Mouse (Mus musculus) olfactory bulb, adult 2 months (tissue): ENCODE results near the gene Rgs3. TPM values are rescaled to one million over a fixed set of nuclear protein-coding genes. Genes with fewer than 3 reads are reported as not detected.
A peak's percentile ranks its signal among the peaks of the same experiment; 100 is the strongest.
"Not testable (repeated sequence)": the region's sequence is repeated elsewhere in the genome, so short reads cannot be mapped to it uniquely, and the experiment has no call there.

Experiments
- H3K27ac ChIP-seq: fragments of 200-500 bp; 2 replicates; pipeline ENCODE4 v1.5.1; 2012; ENCODE audit warnings: low read depth, low read length; ENCODE audit not compliant: insufficient read depth
- H3K4me1 ChIP-seq: fragments of 200-500 bp; 2 replicates; pipeline ENCODE4 v1.6.1; 2012; ENCODE audit warnings: low read length; ENCODE audit not compliant: control insufficient read depth, insufficient read depth
- H3K4me3 ChIP-seq: fragments of 200-500 bp; 2 replicates; pipeline ENCODE4 v1.5.1; 2012; ENCODE audit warnings: mild to moderate bottlenecking, low read depth, low read length, moderate library complexity; ENCODE audit not compliant: insufficient read depth
- CTCF ChIP-seq: fragments of 200-500 bp; IDR thresholded peaks from 2 replicates; pipeline ENCODE4 v1.5.1; 2012; ENCODE audit warnings: low read depth, mild to moderate bottlenecking, low read length, moderate library complexity; ENCODE audit not compliant: insufficient read depth
- POLR2A ChIP-seq: fragments of 200-500 bp; IDR thresholded peaks from 2 replicates; pipeline ENCODE4 v1.6.1; 2012; ENCODE audit warnings: mild to moderate bottlenecking, low read depth, low read length, moderate library complexity; ENCODE audit not compliant: insufficient read depth
- WGBS: fragments of 180-500 bp; shearing (Covaris S2); methylation state at CpG from one replicate; pipeline ENCODE4 v1.1.7; 2018; 5-methylcytosine and 5-hydroxymethylcytosine counted together
- polyA plus RNA-seq: library from polyadenylated mRNA; stranded (reverse); fragments of >200 nt; gene quantifications from 2 replicates; pipeline ENCODE4 v1.2.4, GENCODE M21; 2012; ENCODE audit warnings: low replicate concordance; ENCODE audit not compliant: missing spikeins, insufficient read depth, insufficient read length

Rgs3 gene
- polyA plus RNA-seq, 1 experiment = not detected

DNA sequence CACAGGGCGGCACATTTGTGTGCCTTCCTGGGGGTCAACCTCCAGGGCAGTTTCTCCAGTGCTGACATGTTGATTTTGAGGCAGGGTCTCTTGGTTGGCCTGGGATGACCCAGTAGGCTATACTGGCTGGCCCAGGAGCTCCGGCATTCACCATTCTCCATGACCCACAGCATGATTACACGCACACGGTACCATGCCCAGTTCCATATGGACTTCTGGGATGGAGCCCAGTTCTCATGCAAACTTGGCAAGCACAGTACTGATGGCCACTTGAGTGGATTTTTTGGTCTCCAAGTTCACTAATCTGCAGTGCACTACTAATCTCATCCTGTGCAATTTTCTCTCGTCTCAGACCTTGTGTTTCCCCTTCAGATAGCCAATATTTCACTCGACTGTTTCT lies 8.0 kb downstream of the Rgs3 start:
- Histone ChIP-seq H3K4me1 (peaks cover 13% of the 10 kb centered on the region), H3K27ac (no peak overlapping the region), H3K4me3 (no peak overlapping the region)
- TF ChIP-seq POLR2A (no peak), CTCF (no peak)
- 92% methylated on average over 6 of the region's 6 CpGs for WGBS

DNA sequence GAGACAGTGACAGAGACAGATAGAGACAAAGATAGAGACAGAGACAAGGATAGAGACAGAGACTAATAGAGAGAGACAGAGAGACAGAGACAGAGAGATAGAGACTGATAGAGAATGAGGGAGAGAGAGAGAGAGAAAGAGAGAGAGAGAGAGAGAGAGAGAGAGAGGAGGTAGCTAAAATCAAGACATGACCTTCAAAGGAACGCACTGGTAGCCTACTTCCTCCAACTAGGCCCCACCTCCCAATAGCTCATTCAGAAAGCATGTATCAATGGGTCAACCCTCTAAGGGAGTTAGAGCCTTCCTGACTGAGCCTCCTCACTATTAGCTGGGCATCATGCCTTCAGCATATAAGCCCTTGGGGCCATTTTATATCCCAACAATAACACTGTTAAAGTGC lies 8.7 kb downstream of the Rgs3 start:
- Histone ChIP-seq H3K4me3 (no peak overlapping the region), H3K27ac (no peak overlapping the region), H3K4me1 (peaks cover 13% of the 10 kb centered on the region)
- 95% methylated on average over 1 of the region's 1 CpGs for WGBS
- TF ChIP-seq POLR2A = no peak
- no peak for TF ChIP-seq CTCF

DNA sequence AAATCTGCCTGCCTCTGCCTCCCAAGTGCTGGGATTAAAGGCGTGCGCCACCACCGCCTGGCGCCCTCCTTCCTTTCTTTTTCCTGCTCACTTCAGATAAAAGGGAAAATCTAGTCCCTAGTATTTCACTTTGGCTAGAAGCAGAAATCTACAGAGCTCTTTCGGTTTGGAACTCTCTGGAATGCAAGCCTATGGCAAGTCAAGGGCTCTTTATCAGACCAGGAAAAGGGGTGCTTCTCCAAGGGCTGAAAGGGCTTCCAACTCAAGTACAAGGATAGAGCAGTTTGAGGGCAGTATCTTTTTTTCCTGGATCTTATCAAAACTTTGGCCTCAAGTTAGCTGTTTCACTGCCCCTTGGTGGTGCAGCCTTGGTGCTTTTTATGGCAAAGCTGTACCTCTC lies 10.0 kb downstream of the Rgs3 start:
- no peak overlapping the region for H3K4me3 ChIP-seq
- WGBS = over 99% methylated on average over 5 of the region's 5 CpGs
- no peak overlapping the region for H3K27ac ChIP-seq
- TF ChIP-seq POLR2A (no peak), CTCF (no peak)
- H3K4me1 ChIP-seq = peaks cover 11% of the 10 kb centered on the region

DNA sequence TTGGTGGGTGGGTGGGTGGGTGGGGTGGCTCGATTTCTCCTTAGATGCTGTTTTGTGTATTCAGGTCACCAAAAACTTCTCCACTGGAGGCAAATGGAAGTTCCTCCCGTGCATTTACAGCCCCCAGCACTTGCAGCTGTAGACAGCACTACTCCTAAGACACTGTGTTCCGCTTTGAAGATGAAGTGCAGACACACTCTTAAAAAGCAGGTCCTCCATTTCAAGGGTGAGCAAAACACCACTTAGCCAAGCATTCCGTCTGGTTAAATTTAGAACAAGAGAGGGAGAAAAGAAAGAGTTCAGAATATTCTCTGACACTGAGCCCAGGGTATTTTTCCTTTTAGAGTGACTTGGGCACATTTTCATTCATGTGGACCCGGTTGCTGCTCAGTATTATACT lies 10.4 kb downstream of the Rgs3 start:
- Histone ChIP-seq H3K4me3 (no peak overlapping the region), H3K4me1 (peaks cover 8% of the 10 kb centered on the region), H3K27ac (no peak overlapping the region)
- no peak for TF ChIP-seq POLR2A
- WGBS = 42% methylated on average over 5 of the region's 5 CpGs

DNA sequence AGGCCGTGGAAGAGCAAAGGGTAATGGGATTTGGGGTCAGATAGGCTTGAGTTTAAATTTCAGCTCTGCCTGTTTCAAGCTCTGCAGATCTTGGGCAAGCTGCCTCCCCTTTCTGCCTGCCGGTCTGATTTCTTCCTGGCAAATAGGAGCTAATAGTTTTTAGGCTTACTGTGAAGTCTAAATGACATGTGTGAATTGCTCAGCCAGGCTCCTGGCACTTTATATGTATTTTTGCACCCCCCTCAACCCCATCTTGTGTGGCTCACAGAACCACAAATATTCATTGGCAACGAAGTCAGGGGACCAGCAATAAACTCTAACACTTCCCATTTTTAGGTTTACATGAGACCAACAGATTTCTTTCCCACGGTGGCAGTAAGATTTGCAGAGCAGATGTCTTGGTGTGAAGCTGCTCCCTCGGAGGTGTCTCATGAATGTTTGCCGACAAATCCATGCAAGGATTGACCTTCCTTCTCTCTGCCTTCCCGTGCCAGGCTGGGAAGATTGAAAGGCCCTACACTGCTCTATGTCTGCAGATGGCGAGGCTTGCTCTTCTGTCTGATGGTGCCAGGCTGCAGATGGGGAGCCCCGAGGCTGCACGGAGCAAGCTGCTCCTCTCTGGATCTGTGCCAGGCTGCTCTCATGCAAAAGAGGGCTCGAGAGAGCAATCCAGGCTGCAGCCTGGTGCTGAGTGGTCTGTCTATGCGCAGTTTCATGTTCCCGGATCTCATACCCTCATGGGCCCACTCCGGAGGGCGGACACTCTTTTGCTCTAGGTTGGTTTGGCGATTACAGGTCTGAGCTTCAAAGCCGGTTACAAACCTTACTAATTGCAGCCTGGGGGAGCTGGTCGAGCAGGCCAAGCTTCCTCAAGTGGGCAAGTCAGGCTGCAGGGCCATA lies 23.0 kb downstream of the Rgs3 start:
- Histone ChIP-seq H3K4me3 (peak overlapping the region; percentile 46), H3K27ac (0 out of 2 replicates have a peak overlapping the region, but pooled peaks have one; percentile 0), H3K4me1 (peaks cover 15% of the 10 kb centered on the region)
- 18% methylated on average over 18 of the region's 18 CpGs for WGBS
- TF ChIP-seq POLR2A (no peak), CTCF (no peak)

DNA sequence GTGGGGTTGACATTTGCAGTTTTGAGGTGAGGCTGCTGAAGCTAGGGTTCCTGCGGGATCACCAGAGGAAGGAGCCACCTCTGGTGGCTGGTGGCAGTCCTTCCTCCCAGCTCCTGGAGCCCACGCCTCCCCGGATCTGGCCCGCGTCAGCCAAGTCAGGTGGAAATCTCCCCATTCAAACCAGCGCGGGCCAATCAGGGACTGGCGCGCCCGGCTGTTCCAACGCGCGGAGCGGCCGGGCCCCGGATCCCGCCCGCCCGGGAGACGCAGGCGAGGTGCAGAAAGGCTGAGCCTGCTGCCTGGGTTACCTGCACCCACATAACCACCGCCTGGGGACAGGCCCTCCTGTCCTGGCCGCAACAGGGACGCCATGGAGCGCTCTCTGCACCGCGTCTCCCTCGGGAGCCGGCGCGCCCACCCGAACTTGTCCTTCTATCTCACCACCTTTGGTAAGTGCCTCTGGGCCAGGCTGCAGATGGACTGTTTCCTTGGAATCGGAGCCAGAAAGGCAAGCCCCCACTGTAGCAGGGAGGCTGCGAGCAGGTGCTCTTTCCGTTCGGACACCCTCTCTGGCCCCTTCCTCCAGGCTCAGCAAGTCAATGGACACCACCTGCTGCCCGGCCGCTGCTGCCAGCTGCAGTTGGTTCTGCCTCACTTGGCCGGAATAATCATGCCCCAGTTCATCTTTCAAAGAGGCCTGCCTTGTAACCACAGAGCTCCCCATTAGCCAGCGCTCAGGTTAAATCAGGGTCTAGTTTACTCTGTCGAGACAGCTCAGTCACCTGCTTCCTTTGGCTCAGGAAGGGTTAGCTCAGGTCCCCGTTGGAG lies 23.8 kb downstream of the Rgs3 start:
- H3K27ac ChIP-seq = 0 out of 2 replicates have a peak overlapping the region, but pooled peaks have one; percentile 5
- WGBS = 10% methylated on average over 42 of the region's 42 CpGs

DNA sequence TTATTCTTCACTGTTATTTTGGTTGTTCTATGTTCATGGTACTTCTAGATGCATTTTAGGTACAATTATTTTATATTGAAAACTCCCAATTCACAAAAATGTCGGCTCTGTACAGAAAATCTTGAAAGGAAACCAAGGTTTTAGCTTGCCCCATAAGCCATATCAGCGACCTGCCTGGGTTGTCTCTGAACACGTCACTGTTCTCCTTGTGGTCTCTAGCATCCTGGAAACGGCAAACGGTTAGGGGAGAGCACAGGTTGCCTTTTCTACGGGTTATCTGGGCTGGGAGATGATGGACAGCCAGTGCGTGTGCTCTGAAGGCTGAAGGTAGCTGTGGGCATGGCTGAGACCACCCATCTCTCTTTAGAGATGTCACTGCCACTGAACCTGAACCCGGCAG lies 27.4 kb downstream of the Rgs3 start:
- Histone ChIP-seq H3K27ac (no peak overlapping the region), H3K4me1 (peaks cover 17% of the 10 kb centered on the region), H3K4me3 (no peak overlapping the region)
- 94% methylated on average over 8 of the region's 8 CpGs for WGBS
- TF ChIP-seq POLR2A (no peak), CTCF (no peak)

More for the DNA sequence above, 23.8 kb downstream of the Rgs3 start:
- H3K4me3 ChIP-seq = peak overlapping the region; percentile 46
- no peak for TF ChIP-seq POLR2A
- TF ChIP-seq CTCF = no peak
- peaks cover 15% of the 10 kb centered on the region for H3K4me1 ChIP-seq

DNA sequence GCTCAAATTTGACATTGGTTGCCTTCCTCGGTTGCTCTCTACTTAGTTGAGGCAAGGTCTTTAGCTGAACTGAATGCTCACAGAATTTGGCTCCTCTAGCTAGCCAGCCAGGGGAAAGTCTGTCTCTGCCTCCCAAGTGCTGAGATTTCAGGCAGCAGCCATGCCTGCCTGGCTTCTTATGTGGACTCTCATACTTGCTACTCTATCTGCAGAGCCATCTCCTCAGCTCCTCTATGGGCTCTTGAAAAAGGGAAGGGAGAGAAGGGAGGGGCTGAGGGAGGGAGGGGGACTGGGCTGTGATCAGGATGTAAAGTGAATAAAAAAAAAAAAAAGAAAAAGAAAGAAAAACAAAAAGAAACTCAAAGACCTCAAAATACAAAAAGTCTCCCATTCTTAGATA lies 31.2 kb downstream of the Rgs3 start:
- TF ChIP-seq POLR2A = no peak
- no peak for TF ChIP-seq CTCF
- Histone ChIP-seq H3K27ac (no peak overlapping the region), H3K4me1 (0 out of 2 replicates have a peak, but pooled peaks cover 5% of the 10 kb centered on the region), H3K4me3 (no peak overlapping the region)
- WGBS = 81% methylated on average over 1 of the region's 1 CpGs

DNA sequence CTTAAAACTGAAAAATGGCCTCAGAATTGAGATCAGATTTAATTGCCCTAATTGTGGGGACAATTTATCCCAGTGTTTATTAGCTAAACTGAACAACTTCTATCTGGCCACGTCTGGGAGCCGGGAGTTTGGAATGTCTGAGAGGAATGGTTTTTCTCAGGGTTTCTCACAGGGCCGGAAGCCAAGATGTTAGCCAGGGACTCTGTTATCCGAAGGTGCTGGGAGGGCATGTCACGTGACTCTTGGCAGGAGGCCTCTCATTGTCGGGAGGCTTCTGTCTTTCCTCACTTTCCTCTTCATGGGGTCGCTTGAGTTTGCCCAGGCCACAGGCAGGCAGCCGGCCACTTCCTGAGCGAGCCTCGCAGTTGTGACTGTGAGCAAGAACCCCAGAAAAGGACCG lies 31.7 kb downstream of the Rgs3 start:
- WGBS = 50% methylated on average over 11 of the region's 11 CpGs
- Histone ChIP-seq H3K4me3 (no peak overlapping the region), H3K4me1 (0 out of 2 replicates have a peak, but pooled peaks cover 5% of the 10 kb centered on the region), H3K27ac (no peak overlapping the region)
- TF ChIP-seq CTCF = no peak
- no peak for TF ChIP-seq POLR2A

DNA sequence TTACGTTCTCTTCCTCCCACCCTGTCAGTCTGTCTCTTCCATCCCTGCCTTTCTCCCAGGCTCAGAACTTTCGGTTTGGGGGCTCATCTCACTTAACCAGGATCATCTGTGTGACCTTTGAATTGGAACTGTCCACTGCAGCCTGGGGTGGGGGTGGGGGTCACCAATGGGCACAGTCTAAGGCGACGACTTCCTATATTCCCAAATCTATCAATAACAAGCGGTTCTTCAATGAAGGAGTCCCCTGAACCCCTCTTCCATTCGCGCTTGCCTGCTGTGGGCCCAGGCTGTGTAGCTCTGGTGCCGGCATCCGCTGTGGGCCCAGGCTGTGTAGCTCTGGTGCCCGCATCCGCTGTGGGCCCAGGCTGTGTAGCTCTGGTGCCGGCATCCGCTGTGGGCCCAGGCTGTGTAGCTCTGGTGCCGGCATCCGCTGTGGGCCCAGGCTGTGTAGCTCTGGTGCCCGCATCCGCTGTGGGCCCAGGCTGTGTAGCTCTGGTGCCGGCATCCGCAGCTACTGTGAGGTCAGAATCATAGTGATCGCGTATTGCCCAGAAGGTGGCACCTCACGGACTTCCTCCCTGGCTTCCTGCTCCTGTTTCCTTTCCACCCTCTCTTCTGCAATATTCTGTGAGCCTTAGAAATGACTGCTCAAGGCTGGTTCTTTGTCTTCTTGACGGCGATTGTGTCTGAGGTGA lies 34.0 kb downstream of the Rgs3 start:
- H3K4me3 ChIP-seq = not testable (repeated sequence)
- 96% methylated on average over 24 of the region's 24 CpGs for WGBS

More for the DNA sequence above, 34.0 kb downstream of the Rgs3 start:
- H3K4me1 ChIP-seq, H3K27ac ChIP-seq: not testable (repeated sequence)
